Mouse (Mus musculus): ENCODE results near the gene Erlec1. TPM values are rescaled to one million over a fixed set of nuclear protein-coding genes. Genes with fewer than 3 reads are reported as not detected.

Erlec1 gene
- polyA plus RNA-seq (2017; shearing (Covaris generic)) = 7.2 TPM

GRCm38 (mm10) chr11:30954279-30954725, at the start of gene Erlec1:
Erlec1 (minus strand) TSS chr11:30954335.

GRCm38 (mm10) chr11:30985877-30986624, 31.9 kb upstream of the Erlec1 start, which contains the start of gene Chac2:
Chac2 (minus strand) TSS chr11:30986350.

GRCm38 (mm10) chr11:30885171-30885871, 68.8 kb downstream of the Erlec1 start, which contains the start of the genes Gpr75 and Asb3:
Gpr75 (plus strand) TSS chr11:30885358.
Asb3 (plus strand) TSS chr11:30885416.

Other genes starting within 250 kb of the Erlec1 start
- 18.2 TPM for gene Psme4, start 182.6 kb downstream of the Erlec1 start, polyA plus RNA-seq (2017; shearing (Covaris generic))
- not detected for gene Gpr75, start 69.0 kb downstream of the Erlec1 start, polyA plus RNA-seq (2017; shearing (Covaris generic))
- gene Asb3, start 68.9 kb downstream of the Erlec1 start, polyA plus RNA-seq (2017; shearing (Covaris generic)) = 49.1 TPM
- gene Chac2, start 32.0 kb upstream of the Erlec1 start, polyA plus RNA-seq (2017; shearing (Covaris generic)) = 7.5 TPM
- gene Gm17332, start 228.1 kb upstream of the Erlec1 start, polyA plus RNA-seq (2017; shearing (Covaris generic)) = not detected

All from CD4-positive, CD25-positive, alpha-beta regulatory T cell (primary cell).